Mouse (Mus musculus) midbrain, embryonic 13.5 days (tissue): Measurements from ENCODE around the gene Bmp2k. TPM values are rescaled to one million over a fixed set of nuclear protein-coding genes. Genes with fewer than 3 reads are reported as not detected.

ENCODE experiments used
- ATAC-seq: fragments of 200-750 bp; cut with Nextera tagmentation; 2 replicates; pipeline ENCODE4 v1.8.0; 2017; ENCODE audit warnings: mild to moderate bottlenecking, moderate TSS enrichment, moderate library complexity
- H3K27ac ChIP-seq: fragments of 300-500 bp; sonication (generic); 2 replicates; pipeline ENCODE4 v1.5.1; 2015; ENCODE audit warnings: inconsistent platforms, mild to moderate bottlenecking, moderate library complexity
- H3K27me3 ChIP-seq: fragments of 300-500 bp; sonication (generic); 2 replicates; pipeline ENCODE4 v1.6.1; 2015; ENCODE audit warnings: mild to moderate bottlenecking, inconsistent platforms
- H3K36me3 ChIP-seq: fragments of 300-500 bp; sonication (generic); 2 replicates; pipeline ENCODE4 v1.6.1; 2015; ENCODE audit warnings: mild to moderate bottlenecking, inconsistent platforms
- H3K4me1 ChIP-seq: fragments of 300-500 bp; sonication (generic); replicated peaks from 2 replicates; pipeline ENCODE4 v1.6.1; 2015; ENCODE audit warnings: inconsistent platforms
- H3K4me2 ChIP-seq: fragments of 300-500 bp; sonication (generic); replicated peaks from 2 replicates; pipeline ENCODE4 v1.6.1; 2015; ENCODE audit warnings: moderate library complexity, mild to moderate bottlenecking, inconsistent platforms
- H3K4me3 ChIP-seq: fragments of 300-500 bp; sonication (generic); replicated peaks from 2 replicates; pipeline ENCODE4 v1.5.1; 2015; ENCODE audit warnings: mild to moderate bottlenecking, inconsistent platforms
- H3K9ac ChIP-seq: fragments of 300-500 bp; sonication (generic); replicated peaks from 2 replicates; pipeline ENCODE4 v1.6.1; 2015; ENCODE audit warnings: mild to moderate bottlenecking, inconsistent platforms
- H3K9me3 ChIP-seq: fragments of 300-500 bp; sonication (generic); 2 replicates; pipeline ENCODE4 v1.6.1; 2016; ENCODE audit warnings: mild to moderate bottlenecking, inconsistent platforms
- WGBS: fragments of 180-500 bp; shearing (Covaris S2); methylation state at CpG from one replicate; pipeline ENCODE4 v1.1.7; 2015; 5-methylcytosine and 5-hydroxymethylcytosine counted together
- polyA plus RNA-seq: library from polyadenylated mRNA; unstranded; fragments of >200 nt; fragmentation: Nextera tagmentation; extraction: Ambion mirVana; gene quantifications from 2 replicates; pipeline ENCODE4 v1.2.1, GENCODE M21; 2015

Gene Bmp2k
- polyA plus RNA-seq, result 8.3 and 9.3 TPM in 2 replicates

- peak within 1 kb of the TSS; percentile 82 for H3K4me3 ChIP-seq
- ATAC-seq, result peak; percentile 99
- H3K9ac ChIP-seq, result peak within 1 kb of the TSS; percentile 87
- H3K27me3 ChIP-seq, result peaks cover 2% of the 10 kb centered on the region; the same call in 1 of the 2 replicates
- H3K4me2 ChIP-seq, result peak within 1 kb of the TSS; percentile 90
- no peaks in the 10 kb centered on the region for H3K36me3 ChIP-seq
- under 1% methylated on average over 62 of the region's 78 CpGs for WGBS
- no peaks in the 10 kb centered on the region for H3K9me3 ChIP-seq
- H3K27ac ChIP-seq, result peak within 1 kb of the TSS; percentile 86
- peaks cover 28% of the 10 kb centered on the region for H3K4me1 ChIP-seq
These were observed at the start of gene Bmp2k for GRCm38 (mm10) chr5:96997310-96997801. Gene Bmp2k (plus strand): TSS chr5:96997689.

- Histone ChIP-seq H3K4me3 (no peak overlapping the region), H3K4me2 (no peak overlapping the region), H3K9ac (no peak overlapping the region), H3K27ac (no peak overlapping the region), H3K4me1 (no peaks in the 10 kb centered on the region), H3K27me3 (no peaks in the 10 kb centered on the region), H3K36me3 (no peaks in the 10 kb centered on the region), H3K9me3 (no peaks in the 10 kb centered on the region)
- ATAC-seq, result no peak
- WGBS, result 86% methylated on average over 13 of the region's 13 CpGs
These were observed 48.5 kb upstream of the Bmp2k start for GRCm38 (mm10) chr5:96948856-96949527.

GRCm38 (mm10) chr5:96949839-96950666 lies 47.4 kb upstream of the Bmp2k start:
- no peak for ATAC-seq
- no peaks in the 10 kb centered on the region for H3K4me1 ChIP-seq
- H3K9me3 ChIP-seq, result no peaks in the 10 kb centered on the region
- no peak overlapping the region for H3K27ac ChIP-seq
- no peaks in the 10 kb centered on the region for H3K27me3 ChIP-seq
- 93% methylated on average over 13 of the region's 13 CpGs for WGBS
- no peak overlapping the region for H3K4me3 ChIP-seq
- no peak overlapping the region for H3K9ac ChIP-seq
- H3K4me2 ChIP-seq, result no peak overlapping the region
- no peaks in the 10 kb centered on the region for H3K36me3 ChIP-seq

- no peaks in the 10 kb centered on the region for H3K9me3 ChIP-seq
- H3K27ac ChIP-seq, result no peak overlapping the region
- H3K9ac ChIP-seq, result no peak overlapping the region
- H3K4me2 ChIP-seq, result no peak overlapping the region
- 67% methylated on average over 10 of the region's 10 CpGs for WGBS
- H3K36me3 ChIP-seq, result no peaks in the 10 kb centered on the region
- no peak overlapping the region for H3K4me3 ChIP-seq
- H3K27me3 ChIP-seq, result no peaks in the 10 kb centered on the region
- no peak for ATAC-seq
- H3K4me1 ChIP-seq, result no peaks in the 10 kb centered on the region
These were observed 46.6 kb upstream of the Bmp2k start for GRCm38 (mm10) chr5:96950667-96951492.

- WGBS, result 80% methylated on average over 8 of the region's 8 CpGs
- no peaks in the 10 kb centered on the region for H3K4me1 ChIP-seq
- no peak for ATAC-seq
- H3K9me3 ChIP-seq, result no peaks in the 10 kb centered on the region
- H3K9ac ChIP-seq, result no peak overlapping the region
- H3K36me3 ChIP-seq, result no peaks in the 10 kb centered on the region
- H3K4me3 ChIP-seq, result no peak overlapping the region
- H3K27me3 ChIP-seq, result no peaks in the 10 kb centered on the region
- no peak overlapping the region for H3K4me2 ChIP-seq
- H3K27ac ChIP-seq, result no peak overlapping the region
These were observed 45.9 kb upstream of the Bmp2k start for GRCm38 (mm10) chr5:96951493-96952105.

- Histone ChIP-seq H3K4me2 (no peak overlapping the region), H3K27me3 (no peaks in the 10 kb centered on the region), H3K9ac (no peak overlapping the region), H3K27ac (no peak overlapping the region), H3K4me3 (no peak overlapping the region), H3K4me1 (no peaks in the 10 kb centered on the region), H3K36me3 (no peaks in the 10 kb centered on the region), H3K9me3 (no peaks in the 10 kb centered on the region)
- WGBS, result 67% methylated on average over 11 of the region's 11 CpGs
- ATAC-seq, result no peak
These were observed 43.4 kb upstream of the Bmp2k start for GRCm38 (mm10) chr5:96954040-96954439.

GRCm38 (mm10) chr5:96954466-96955027 lies 42.9 kb upstream of the Bmp2k start:
- WGBS, result 80% methylated on average over 10 of the region's 10 CpGs
- Histone ChIP-seq H3K9me3 (no peaks in the 10 kb centered on the region), H3K27me3 (no peaks in the 10 kb centered on the region), H3K27ac (no peak overlapping the region), H3K4me2 (no peak overlapping the region), H3K4me3 (no peak overlapping the region), H3K4me1 (no peaks in the 10 kb centered on the region), H3K9ac (no peak overlapping the region), H3K36me3 (no peaks in the 10 kb centered on the region)
- ATAC-seq, result no peak

GRCm38 (mm10) chr5:96956926-96957325 lies 40.6 kb upstream of the Bmp2k start:
- Histone ChIP-seq H3K9me3 (no peaks in the 10 kb centered on the region), H3K4me1 (no peaks in the 10 kb centered on the region), H3K27me3 (no peaks in the 10 kb centered on the region), H3K9ac (no peak overlapping the region), H3K4me3 (no peak overlapping the region), H3K36me3 (no peaks in the 10 kb centered on the region), H3K4me2 (no peak overlapping the region), H3K27ac (no peak overlapping the region)
- no peak for ATAC-seq
- WGBS, result 27% methylated on average over 3 of the region's 3 CpGs

- no peak for ATAC-seq
- Histone ChIP-seq H3K36me3 (no peaks in the 10 kb centered on the region), H3K27ac (no peak overlapping the region), H3K9me3 (no peaks in the 10 kb centered on the region), H3K9ac (no peak overlapping the region), H3K4me3 (no peak overlapping the region), H3K4me1 (peaks cover 8% of the 10 kb centered on the region), H3K4me2 (no peak overlapping the region), H3K27me3 (no peaks in the 10 kb centered on the region)
- 86% methylated on average over 5 of the region's 5 CpGs for WGBS
These were observed 36.4 kb upstream of the Bmp2k start for GRCm38 (mm10) chr5:96961122-96961521.

- Histone ChIP-seq H3K27me3 (no peaks in the 10 kb centered on the region), H3K27ac (no peak overlapping the region), H3K36me3 (no peaks in the 10 kb centered on the region), H3K9me3 (no peaks in the 10 kb centered on the region), H3K4me1 (peaks cover 8% of the 10 kb centered on the region), H3K9ac (no peak overlapping the region), H3K4me3 (no peak overlapping the region), H3K4me2 (no peak overlapping the region)
- ATAC-seq, result no peak
These were observed 35.6 kb upstream of the Bmp2k start for GRCm38 (mm10) chr5:96961852-96962251.

- Histone ChIP-seq H3K27me3 (no peaks in the 10 kb centered on the region), H3K9me3 (no peaks in the 10 kb centered on the region), H3K27ac (no peak overlapping the region), H3K4me3 (no peak overlapping the region), H3K4me1 (peaks cover 8% of the 10 kb centered on the region), H3K9ac (no peak overlapping the region), H3K36me3 (no peaks in the 10 kb centered on the region), H3K4me2 (no peak overlapping the region)
- 76% methylated on average over 8 of the region's 8 CpGs for WGBS
- ATAC-seq, result no peak
These were observed 35.1 kb upstream of the Bmp2k start for GRCm38 (mm10) chr5:96962252-96962933.
